Mouse (Mus musculus): ENCODE measurements around the gene Onecut1.

GRCm38 (mm10) chr9:74867641-74868205 is 6.0 kb downstream of the Onecut1 start:
- TF ChIP-seq GATA1 (IDR thresholded peaks at IDR 0.05; ENCODE audit: low read length) (no peak), TAL1 (IDR thresholded peaks at IDR 0.05; ENCODE audit: low read length) (no peak)
